Mouse (Mus musculus) c-Kit-positive CD71-positive TER-119-negative erythroid progenitor cells, embryonic 14.5 days (primary cell): ENCODE data around the gene Gm14443.
"Not testable (repeated sequence)": the region's sequence is repeated elsewhere in the genome, so short reads cannot be mapped to it uniquely, and the experiment has no call there.

Source experiments
- DNase-seq: peaks from one replicate; pipeline ENCODE4 v3.0.0-alpha.2; 2013; ENCODE audit warnings: low read depth

The Gm14443 gene

DNA sequence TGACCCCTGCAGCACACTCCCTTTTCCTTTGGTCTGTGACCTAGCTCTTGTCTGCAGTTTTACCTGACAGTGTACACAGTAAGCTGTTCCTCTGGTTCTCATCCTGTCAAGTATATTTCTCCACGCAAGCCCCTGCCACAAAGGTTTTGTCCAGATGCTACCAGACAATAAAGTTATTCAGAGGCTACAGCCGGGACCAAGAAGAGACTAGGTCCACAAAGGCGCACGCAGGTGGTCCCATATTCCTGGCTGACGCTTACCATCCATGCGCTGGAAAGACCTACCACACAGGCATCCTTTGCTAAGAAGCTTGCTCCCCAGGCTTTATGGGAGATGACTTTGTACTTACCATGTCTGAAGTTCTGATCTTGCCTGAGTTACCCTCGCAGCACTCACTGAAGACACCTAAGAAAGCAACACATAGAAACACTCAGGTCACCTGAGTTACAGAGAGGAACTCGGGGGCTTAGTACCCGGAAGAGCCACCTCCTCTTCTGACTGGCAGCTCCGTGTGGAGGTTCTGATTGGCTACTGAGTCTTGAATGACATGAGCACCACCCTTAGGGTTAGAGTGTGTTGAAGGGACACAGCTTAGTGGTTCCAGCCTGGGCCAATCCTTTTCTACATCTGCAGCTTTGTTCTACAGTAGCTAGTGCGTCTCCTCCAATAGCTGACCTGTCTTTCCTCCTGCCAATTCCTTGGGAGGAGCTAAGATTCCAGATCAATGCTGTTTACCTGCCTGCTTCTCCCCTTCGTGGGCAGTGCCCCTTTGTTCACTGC lies at the start of gene Gm14443:
TSS of gene Gm14443 (minus strand) at position 471 of the 780 bp plus-strand sequence.
- DNase-seq, result not testable (repeated sequence)

DNA sequence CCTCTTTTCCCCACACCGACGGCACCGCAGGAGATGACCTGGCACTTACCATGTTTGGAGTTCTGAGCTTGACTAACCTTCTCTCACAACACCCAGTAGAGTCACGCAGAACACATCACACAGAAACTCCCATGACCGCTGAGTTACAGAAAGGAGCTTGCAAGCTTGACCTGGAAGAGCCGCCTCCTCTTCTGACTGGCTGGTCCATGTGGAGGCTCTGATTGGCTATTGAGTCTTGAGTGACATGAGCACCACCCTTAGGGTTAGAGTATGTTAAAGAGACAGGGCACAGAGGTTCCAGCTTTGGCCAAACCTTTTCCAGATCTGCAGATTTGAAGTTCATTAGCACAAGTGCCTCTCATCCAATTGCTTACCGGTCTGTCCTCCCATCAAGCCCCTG lies 31.1 kb upstream of the Gm14443 start, which contains the start of gene Gm14391:
TSS of gene Gm14391 (minus strand) at position 186 of the 400 bp plus-strand sequence.
- DNase-seq, result not testable (repeated sequence)

DNA sequence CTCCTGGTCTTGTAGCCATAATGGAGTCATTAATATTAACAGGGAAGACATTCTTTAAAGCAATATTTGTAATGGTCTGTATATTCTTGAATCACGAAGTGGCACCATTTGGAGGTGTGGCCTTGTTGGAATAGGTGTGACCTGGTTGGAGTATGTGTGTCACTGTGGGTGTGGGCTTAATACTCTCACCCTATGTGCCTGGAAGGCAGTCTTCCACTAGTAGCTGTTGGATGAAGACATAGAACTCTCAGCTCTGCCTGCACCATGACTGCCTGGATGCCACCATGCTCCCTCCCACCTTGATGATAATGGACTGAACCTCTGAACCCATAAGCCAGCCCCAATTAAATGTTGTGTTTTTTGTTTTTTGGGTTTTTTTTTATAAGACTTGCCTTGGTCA lies 3.3 kb upstream of the Gm14443 start:
- not testable (repeated sequence) for DNase-seq

DNA sequence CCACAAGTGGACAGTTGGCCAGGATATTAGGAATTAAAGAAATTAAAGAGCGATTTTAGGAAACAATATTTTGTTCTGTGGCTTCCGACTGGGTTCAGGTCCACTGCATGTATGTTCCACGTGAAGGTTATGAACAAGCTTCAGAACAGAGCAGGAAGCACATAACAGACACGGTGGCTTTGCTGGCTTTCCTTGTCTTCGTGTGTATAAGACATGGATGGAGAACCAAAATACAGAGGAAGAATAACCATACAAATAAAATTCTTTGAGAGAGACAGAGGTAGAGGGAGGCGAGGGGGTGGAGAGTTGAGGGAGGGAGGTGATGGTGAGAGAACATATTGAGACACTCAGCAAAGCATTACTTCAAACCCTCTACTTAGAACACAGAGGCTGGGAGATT lies 641 bp upstream of the Gm14443 start:
- DNase-seq, result no peak

DNA sequence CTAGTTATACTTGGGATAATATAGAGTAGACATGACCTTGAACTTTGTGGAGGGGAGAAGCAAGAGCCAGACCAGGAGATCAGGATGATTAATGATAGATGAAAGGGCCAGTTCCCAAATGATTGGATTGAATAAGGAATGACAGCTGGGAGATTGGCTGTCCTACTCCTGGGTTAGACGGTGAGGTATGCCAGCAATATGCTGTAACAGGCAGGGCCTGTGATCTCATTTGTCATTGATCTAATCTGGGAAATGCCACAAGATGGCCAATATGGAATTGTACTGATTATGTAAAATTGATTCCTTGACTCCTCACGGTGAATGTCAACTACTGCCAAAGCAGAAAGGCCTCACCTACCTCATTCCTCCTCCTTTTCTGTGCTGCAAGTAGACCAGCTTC lies 1.6 kb downstream of the Gm14443 start:
- not testable (repeated sequence) for DNase-seq

DNA sequence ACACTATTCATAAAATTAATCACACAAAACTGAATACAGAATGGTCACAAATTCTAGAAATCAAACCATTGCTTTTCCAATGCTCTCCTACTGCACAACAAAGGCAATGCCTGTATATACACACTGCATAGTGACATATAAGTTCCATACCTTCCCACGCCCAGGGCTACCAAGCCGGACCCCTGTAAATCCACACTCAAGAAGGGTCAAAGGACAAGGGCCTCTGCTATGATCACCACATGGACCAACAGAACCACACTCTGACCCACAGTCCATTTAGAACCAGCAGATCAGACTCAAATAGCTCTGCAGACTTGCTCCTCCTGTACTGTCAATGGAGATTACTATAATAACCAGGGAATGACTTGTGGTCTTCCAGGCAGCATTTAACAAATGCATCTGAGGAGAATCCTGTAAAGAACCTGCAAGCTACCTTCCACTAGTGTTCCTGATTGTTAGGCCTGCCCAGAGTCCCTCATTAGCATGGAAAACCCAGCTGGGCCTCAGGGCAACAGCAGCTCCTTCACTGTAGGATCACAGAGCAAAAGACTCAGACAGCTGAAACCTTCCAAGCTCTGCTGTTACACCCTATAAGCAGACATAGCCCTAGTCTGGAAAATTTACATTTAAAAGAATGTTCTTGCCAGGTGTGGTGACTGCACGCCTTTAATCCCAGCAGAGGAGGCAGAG lies 2.6 kb downstream of the Gm14443 start:
- not testable (repeated sequence) for DNase-seq

DNA sequence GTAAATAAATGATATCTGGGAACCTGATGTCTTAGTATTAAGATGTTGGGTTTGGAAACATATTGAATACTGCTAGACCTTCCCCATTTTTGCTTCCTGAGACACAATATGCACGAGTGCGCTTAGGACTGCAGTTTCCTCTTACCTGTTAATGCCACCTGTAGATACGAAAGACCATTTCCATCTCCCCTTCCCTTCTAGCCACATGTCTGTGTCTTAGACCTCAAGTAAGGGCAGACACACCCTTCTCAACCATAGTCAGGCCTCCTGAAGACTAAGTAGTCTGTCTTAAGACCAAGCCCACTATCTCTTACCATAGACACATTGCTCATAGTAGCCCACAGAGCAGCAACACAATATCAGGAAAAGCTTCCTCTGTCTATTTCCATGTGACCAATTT lies 3.5 kb downstream of the Gm14443 start:
- DNase-seq, result no peak

DNA sequence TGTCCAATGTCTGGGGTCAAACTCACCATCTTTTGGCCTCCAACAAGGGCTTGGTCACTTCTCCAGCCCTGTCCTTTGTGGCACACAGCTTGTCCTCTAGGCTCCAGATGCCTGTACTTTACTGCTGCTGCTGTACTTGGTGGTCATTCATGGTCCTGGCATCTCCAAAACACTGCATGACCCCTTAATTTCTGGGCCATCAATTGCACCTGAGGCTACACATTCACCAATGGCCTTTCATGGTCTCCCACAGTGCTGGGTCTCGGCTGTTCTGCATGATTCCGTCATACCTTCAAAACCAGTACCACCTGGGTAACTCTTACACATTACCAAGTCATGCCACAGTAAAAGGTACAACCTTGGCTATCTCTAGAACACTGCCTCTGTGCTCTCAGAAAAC lies 8.8 kb downstream of the Gm14443 start:
- DNase-seq, result not testable (repeated sequence)

DNA sequence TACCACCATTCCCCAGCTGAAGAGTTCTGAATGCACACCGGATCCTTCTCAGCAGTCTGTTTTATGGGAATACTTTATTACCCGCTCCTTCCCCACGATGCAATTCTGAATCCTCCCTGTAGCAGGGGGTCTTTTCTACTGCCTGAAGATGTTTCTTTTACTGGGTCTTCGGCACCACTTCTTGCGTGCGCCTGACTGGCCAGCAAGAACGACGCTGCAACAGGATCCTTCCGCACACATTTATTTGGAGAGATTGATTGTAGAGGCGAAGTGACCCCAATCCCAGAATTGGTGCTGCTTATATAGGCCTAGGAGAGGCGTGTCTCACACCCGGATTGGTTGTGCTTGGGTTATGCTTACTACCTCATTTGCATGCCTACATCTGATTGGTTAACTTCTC lies 10.6 kb downstream of the Gm14443 start:
- not testable (repeated sequence) for DNase-seq

DNA sequence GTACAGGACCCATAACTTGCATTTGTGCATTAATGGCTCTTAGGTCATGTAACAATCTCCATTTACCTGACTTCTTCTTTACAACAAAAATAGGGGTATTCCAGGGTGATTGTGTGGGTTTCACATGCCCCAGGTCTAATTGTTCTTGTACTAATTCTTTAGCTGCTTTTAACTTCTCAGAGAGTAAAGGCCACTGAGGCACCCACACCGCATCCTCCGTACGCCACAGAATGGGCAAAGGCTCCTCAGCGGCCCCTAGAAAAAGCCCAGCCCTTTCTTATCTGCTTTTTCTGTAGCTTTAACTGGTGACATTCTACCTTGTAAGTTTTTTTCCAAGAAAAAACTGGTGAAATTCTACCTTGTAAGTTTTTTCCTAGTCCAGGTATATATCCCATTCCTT lies 14.2 kb downstream of the Gm14443 start:
- DNase-seq, result not testable (repeated sequence)

DNA sequence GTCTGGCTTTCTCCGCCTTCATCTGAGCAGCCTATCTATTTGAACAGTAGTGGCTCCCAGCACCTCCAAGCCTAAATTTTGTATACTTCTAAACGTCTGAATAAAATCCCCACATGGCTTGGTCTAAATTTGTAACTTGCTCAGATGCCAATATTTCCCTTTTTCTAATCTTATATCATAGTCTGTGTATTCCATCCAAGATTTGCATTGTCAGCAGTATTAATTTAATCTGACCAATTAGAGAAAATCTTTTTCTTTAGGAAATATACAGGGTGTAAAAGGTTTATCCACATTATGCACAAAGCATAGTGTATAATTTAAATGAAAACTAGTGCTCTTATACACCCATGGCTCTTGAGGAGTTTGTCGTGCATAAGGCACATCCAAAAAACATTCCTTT lies 17.0 kb downstream of the Gm14443 start:
- DNase-seq, result no peak

DNA sequence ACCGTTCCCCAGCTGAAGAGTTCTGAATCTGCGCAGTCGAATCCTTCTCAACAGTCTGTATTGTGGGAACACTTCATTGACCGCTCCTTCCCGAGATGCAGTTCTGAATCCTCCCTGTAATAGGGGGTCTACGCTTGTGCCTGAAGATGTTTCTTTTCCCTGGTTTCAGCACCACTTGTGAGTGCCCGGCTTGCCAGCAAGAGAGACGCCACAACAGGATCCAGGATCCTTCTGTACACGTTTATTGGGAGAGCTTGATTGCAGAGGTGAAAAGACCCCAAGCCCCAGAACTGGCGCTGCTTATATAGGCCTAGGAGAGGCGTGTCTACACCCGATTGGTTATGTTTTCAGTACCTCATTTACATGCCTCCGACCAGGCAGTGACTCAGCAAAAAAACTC lies 19.0 kb downstream of the Gm14443 start:
- no peak for DNase-seq

DNA sequence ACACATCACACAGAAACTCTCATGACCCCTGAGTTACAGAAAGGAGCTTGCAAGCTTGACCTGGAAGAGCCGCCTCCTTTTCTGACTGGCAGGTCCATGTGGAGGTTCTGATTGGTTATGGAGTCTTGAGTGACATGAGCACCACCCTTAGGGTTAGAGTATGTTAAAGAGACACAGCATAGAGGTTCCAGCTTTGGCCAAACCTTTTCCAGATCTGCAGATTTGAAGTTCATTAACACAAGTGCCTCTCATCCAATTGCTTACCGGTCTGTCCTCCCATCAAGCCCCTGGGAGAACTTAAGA lies 33.7 kb downstream of the Gm14443 start, which contains the start of gene Gm14399:
TSS of gene Gm14399 (minus strand) at position 20 of the 303 bp plus-strand sequence.
- not testable (repeated sequence) for DNase-seq

DNA sequence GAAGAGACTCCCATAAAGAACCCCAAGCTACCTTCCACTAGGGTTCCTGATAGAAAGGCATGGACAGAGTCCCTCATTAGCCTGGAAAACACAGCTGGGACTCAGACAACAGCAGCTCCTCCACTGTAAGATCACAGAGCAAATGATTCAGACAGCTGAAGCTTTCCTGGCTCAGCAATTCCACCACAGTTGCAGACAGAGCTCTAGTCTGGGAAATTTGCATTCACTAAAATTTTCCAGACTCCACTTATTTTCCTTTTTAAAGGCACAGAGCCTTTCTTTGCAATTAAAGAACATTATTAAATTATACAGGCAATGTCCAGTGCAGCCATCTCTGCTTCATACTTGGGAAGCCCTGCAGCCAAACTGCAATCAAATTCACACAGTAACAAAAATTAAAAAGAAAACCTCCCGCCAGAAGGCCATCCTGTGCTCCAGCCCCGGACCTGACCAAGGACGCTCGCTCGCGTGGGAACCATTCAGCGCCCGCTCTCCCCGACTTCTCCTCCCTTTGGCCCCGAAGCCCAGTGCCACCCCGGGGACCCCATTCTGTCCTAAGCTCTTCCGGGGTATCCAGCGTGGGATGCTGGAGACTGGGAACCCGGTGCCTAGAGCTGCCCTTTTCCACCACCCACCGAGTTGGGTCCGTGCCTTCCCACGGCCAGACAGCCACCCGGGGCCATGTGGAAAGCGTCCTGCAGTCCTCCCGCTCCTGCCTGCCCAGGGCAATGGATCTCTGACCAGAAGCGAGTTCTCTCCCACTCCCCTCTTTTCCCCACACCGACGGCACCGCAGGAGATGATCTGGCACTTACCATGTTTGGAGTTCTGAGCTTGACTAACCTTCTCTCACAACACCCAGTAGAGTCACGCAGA lies 34.3 kb downstream of the Gm14443 start:
- not testable (repeated sequence) for DNase-seq

DNA sequence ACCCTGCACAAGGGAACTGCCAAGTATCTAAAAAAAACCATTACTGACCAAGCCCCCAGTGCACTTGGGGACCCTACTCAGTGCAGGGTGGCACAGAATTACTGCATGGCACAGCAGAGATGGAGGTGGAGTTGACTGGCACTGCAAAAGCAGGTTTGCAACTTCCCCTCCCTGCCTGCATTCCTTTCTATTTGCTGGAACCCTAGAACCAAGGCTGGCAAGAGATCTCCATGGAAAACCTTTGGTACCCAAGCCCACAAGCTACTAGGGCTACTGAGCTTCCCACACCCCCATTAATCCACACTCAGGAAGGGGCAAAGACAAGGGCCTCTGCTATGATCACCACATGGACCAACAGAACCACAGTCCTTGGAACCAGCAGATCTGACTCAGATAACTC lies 35.0 kb downstream of the Gm14443 start:
- not testable (repeated sequence) for DNase-seq
